Comparison of ENCODE assay signal across 7 mouse cellular contexts in the genomic region with DNA sequence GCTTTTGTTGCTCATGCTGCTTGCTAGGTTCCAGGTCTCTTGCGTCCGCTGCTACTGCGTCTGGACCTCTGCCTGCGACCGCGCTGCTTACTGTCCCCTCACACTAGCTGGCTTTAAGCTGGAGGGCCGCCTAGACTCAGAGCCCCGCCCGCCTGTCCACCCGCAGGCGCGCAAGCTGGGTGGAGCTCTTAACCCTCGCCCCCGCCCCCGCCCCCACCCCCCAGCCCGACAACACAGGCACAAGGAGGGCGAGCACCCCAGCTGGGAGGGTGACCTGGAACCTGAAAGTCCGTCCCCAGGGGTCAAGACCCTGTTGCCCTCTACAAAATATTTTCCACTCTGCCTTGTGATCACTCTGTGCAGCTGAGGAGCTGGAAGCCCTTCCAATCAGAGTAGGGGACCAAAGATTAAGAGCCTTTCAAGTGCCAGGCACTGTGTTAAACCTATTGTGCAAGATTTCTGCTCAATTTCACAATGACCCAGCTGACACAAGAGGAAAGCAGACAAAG. TPM values are rescaled to one million over a fixed set of nuclear protein-coding genes. Genes with fewer than 3 reads are reported as not detected.
DNase-seq lines count a peak whose midpoint lies in the region; ATAC-seq lines count a peak whose summit lies in the region.

A gene (minus strand): TSS at position 106 of the 509 bp plus-strand sequence.

- peak within 1 kb of the TSS; percentile 60 for H3K4me3 ChIP-seq in brown adipose tissue, adult 24 weeks (ENCODE audit: insufficient read depth, low read depth, low read length)
- 0 out of 2 replicates have a peak within 1 kb of the TSS, but pooled peaks have one; percentile 13 for H3K4me3 ChIP-seq in intestine, embryonic 14.5 days (ENCODE audit: low read depth, low read length)
- H3K4me3 ChIP-seq in limb, embryonic 13.5 days = peak within 1 kb of the TSS; percentile 34
- H3K4me3 ChIP-seq in midbrain, embryonic 14.5 days (replicated peaks; ENCODE audit: low read depth, low read length) = peak within 1 kb of the TSS; percentile 26

- no peaks in the 10 kb centered on the region for H3K27me3 ChIP-seq in intestine, embryonic 14.5 days (replicated peaks; ENCODE audit: control insufficient read depth, insufficient read depth, low read length)
- no peaks in the 10 kb centered on the region for H3K27me3 ChIP-seq in limb, embryonic 13.5 days
- H3K27me3 ChIP-seq in midbrain, embryonic 14.5 days (ENCODE audit: control insufficient read depth, insufficient read depth, low read length) = no peaks in the 10 kb centered on the region

- H3K9ac ChIP-seq in intestine, embryonic 14.5 days (ENCODE audit: low read length) = 0 out of 2 replicates have a peak within 1 kb of the TSS, but pooled peaks have one; percentile 22
- H3K9ac ChIP-seq in limb, embryonic 13.5 days = no peak within 1 kb of the TSS
- H3K9ac ChIP-seq in midbrain, embryonic 14.5 days (replicated peaks; ENCODE audit: low read length) = no peak within 1 kb of the TSS; the same call in 1 of the 2 replicates

- DNase-seq in adipocyte (ENCODE audit: low spot score) = peak; percentile 7
- DNase-seq in gastrocnemius, postnatal 36 days = peak; percentile 6 to 16
- no peak for DNase-seq in intestine, embryonic 14.5 days (ENCODE audit: low spot score)
- DNase-seq in midbrain, embryonic 14.5 days = peak; percentile 14
- no peak for DNase-seq in spleen, postnatal 14 days (ENCODE audit: low spot score in 2 of 2)

- no peaks in the 10 kb centered on the region for H3K36me3 ChIP-seq in intestine, embryonic 14.5 days (ENCODE audit: control insufficient read depth, insufficient read depth, low read length)
- no peaks in the 10 kb centered on the region for H3K36me3 ChIP-seq in limb, embryonic 13.5 days
- H3K36me3 ChIP-seq in midbrain, embryonic 14.5 days (ENCODE audit: control insufficient read depth, insufficient read depth, low read length) = no peaks in the 10 kb centered on the region

- intact Hi-C loops in gastrocnemius, postnatal 36 days (cut with DNase I) = no loop called here

- peak within 1 kb of the TSS; percentile 46 for H3K4me2 ChIP-seq in intestine, embryonic 14.5 days (ENCODE audit: low read length)
- peak within 1 kb of the TSS; percentile 56 for H3K4me2 ChIP-seq in limb, embryonic 13.5 days (replicated peaks)
- H3K4me2 ChIP-seq in midbrain, embryonic 14.5 days (ENCODE audit: low read length) = peak within 1 kb of the TSS; percentile 49

- H3K27ac ChIP-seq in brown adipose tissue, adult 24 weeks (replicated peaks; ENCODE audit: low read depth, low read length) = peak within 1 kb of the TSS; percentile 34; the same call in 1 of the 2 replicates
- H3K27ac ChIP-seq in intestine, embryonic 14.5 days (ENCODE audit: low read depth) = no peak within 1 kb of the TSS
- no peak within 1 kb of the TSS for H3K27ac ChIP-seq in limb, embryonic 13.5 days
- no peak within 1 kb of the TSS for H3K27ac ChIP-seq in midbrain, embryonic 14.5 days (replicated peaks; ENCODE audit: low read depth, low read length)

- ATAC-seq in intestine, embryonic 14.5 days (replicated peaks; ENCODE audit: low FRiP score, low TSS enrichment, low read depth) = peak; percentile 43
- ATAC-seq in limb, embryonic 13.5 days (ENCODE audit: low FRiP score, low read depth) = peak; percentile 59; the same call in 1 of the 2 replicates
- peak; percentile 31; the same call in 1 of the 2 replicates for ATAC-seq in midbrain, embryonic 14.5 days (ENCODE audit: low FRiP score, low TSS enrichment)

- no peaks in the 10 kb centered on the region for H3K4me1 ChIP-seq in brown adipose tissue, adult 24 weeks (ENCODE audit: control insufficient read depth, insufficient read depth, insufficient read length, low read length)
- H3K4me1 ChIP-seq in intestine, embryonic 14.5 days (replicated peaks; ENCODE audit: control insufficient read depth, insufficient read depth, low read length) = no peaks in the 10 kb centered on the region
- no peaks in the 10 kb centered on the region for H3K4me1 ChIP-seq in limb, embryonic 13.5 days
- H3K4me1 ChIP-seq in midbrain, embryonic 14.5 days (ENCODE audit: control insufficient read depth, insufficient read depth, low read length) = no peaks in the 10 kb centered on the region

- no peaks in the 10 kb centered on the region for H3K9me3 ChIP-seq in intestine, embryonic 14.5 days (ENCODE audit: control insufficient read depth, low read length)
- no peaks in the 10 kb centered on the region for H3K9me3 ChIP-seq in limb, embryonic 13.5 days
- no peaks in the 10 kb centered on the region for H3K9me3 ChIP-seq in midbrain, embryonic 14.5 days (ENCODE audit: control insufficient read depth, low read length)

- 19% methylated on average over 15 of the region's 18 CpGs for WGBS in intestine, embryonic 14.5 days
- whole genome bisulfite sequencing in limb, embryonic 13.5 days = 24% methylated on average over 14 of the region's 18 CpGs
- 20% methylated on average over 18 of the region's 18 CpGs for WGBS in midbrain, embryonic 14.5 days

RNA-seq across cellular contexts. Expression of the gene that starts here (rescaled TPM):
- polyA plus RNA-seq in brown adipose tissue, adult 24 weeks (2012; ENCODE audit: insufficient read depth, insufficient read length, missing spikeins) = 102 and 122 TPM in 2 replicates
- 1 to 10 TPM; 5.1 to 5.5 TPM for total RNA-seq in gastrocnemius, postnatal 36 days (2021)
- polyA plus RNA-seq in intestine, embryonic 14.5 days (2014; fragmentation: Nextera tagmentation; extraction: Ambion mirVana) = 13.7 and 17.7 TPM in 2 replicates
- 7.3 and 8.3 TPM in 2 replicates for polyA plus RNA-seq in limb, embryonic 13.5 days (2015; fragmentation: Nextera tagmentation; extraction: Ambion mirVana)
- polyA plus RNA-seq in midbrain, embryonic 14.5 days (2014; fragmentation: Nextera tagmentation; extraction: Ambion mirVana) = 2.6 and 3.3 TPM in 2 replicates

Comparison
In these comparisons a context has a peak if more than half of its experiments do, and no peak if none do; other contexts are left out.
1. DNase-seq: peak in adipocyte (single experiment), gastrocnemius, postnatal 36 days (2 of 2) and midbrain, embryonic 14.5 days (single experiment); none in intestine, embryonic 14.5 days (single experiment) and spleen, postnatal 14 days (0 of 2).
2. Peak in every context shown above with its lines, with median percentiles within 50 percentile points of each other: H3K4me3 ChIP-seq, ATAC-seq and H3K4me2 ChIP-seq.